Mouse (Mus musculus): ENCODE data around the gene Tespa1. TPM values are rescaled to one million over a fixed set of nuclear protein-coding genes. Genes with fewer than 3 reads are reported as not detected.

Tespa1 gene
- polyA plus RNA-seq (2021; fragmentation: Nextera tagmentation), result 0.09 TPM in 1 of 2 replicates, not detected in the other
- long read RNA-seq, experiment 1, partial matches to known transcripts, result 0 of 1 reads
- long read RNA-seq, experiment 1, other reads (novel, unspliced or antisense), result 0 of 1 reads
- long read RNA-seq, experiment 2, result 0 reads

GRCm38 (mm10) chr10:130322637-130323036, at the start of gene Tespa1:
Tespa1 (plus strand) TSS chr10:130322870.

DNA sequence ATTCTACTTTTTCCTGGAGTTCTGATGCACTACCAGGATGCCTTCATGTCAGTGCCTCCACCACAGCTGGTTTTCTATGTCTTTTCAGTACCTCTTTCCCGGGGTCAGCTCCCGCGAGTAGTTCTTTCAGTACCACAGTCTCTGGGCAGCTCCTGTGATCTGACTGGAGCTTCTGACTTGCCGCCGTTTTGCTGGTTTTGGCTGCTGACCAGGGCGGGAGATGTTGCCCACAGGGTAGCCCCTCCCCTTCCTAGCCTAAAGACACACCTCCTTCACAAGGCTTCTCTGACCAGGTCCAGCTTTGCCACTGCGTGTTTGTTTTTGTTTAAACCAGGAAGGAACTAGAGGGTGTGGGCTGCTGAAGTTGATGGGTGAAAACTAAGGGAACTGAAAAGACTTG, 42.6 kb upstream of the Tespa1 start, which contains the start of gene Neurod4:
Neurod4 (minus strand) TSS at position 175 of the 400 bp plus-strand sequence.

DNA sequence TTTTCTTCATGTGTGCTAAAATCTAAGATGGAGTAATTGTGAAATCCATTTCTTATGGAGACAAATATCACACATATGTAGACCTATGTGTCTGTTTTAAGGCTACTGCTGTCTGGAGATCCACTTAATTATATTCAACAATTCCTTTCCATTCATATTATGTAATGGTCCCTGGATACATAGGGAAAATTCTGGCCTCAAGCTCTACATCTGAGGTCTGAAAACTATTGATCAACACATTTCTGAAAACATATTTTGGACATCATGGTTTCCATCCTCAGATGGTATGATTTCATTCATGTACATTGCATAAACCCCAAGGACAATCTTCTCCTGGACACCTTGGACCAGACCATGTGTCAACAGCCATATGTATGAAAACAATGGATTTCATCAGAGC, 71.6 kb downstream of the Tespa1 start, which contains the start of gene Vmn2r84:
Vmn2r84 (minus strand) TSS at position 101 of the 400 bp plus-strand sequence.

Other genes starting within 250 kb of the Tespa1 start
- gene Olfr823, start 207.5 kb upstream of the Tespa1 start, polyA plus RNA-seq (2021; fragmentation: Nextera tagmentation), result not detected in 2 replicates
- gene Olfr824, start 192.9 kb upstream of the Tespa1 start, polyA plus RNA-seq (2021; fragmentation: Nextera tagmentation), result not detected in 2 replicates
- gene Olfr825, start 156.1 kb upstream of the Tespa1 start, polyA plus RNA-seq (2021; fragmentation: Nextera tagmentation), result not detected in 2 replicates
- gene Olfr826, start 138.7 kb upstream of the Tespa1 start, polyA plus RNA-seq (2021; fragmentation: Nextera tagmentation), result not detected in 2 replicates
- gene Olfr827, start 108.5 kb upstream of the Tespa1 start, polyA plus RNA-seq (2021; fragmentation: Nextera tagmentation), result not detected in 2 replicates
- 0.06 and 0.09 TPM in 2 replicates for gene Neurod4, start 42.6 kb upstream of the Tespa1 start, polyA plus RNA-seq (2021; fragmentation: Nextera tagmentation)
- gene Vmn2r84, start 71.5 kb downstream of the Tespa1 start, polyA plus RNA-seq (2021; fragmentation: Nextera tagmentation), result 0.01 TPM in 1 of 2 replicates, not detected in the other
- 0.05 TPM in 1 of 2 replicates, not detected in the other for gene Vmn2r85, start 106.8 kb downstream of the Tespa1 start, polyA plus RNA-seq (2021; fragmentation: Nextera tagmentation)
- gene Vmn2r86, start 133.2 kb downstream of the Tespa1 start, polyA plus RNA-seq (2021; fragmentation: Nextera tagmentation), result 0.03 TPM in 1 of 2 replicates, not detected in the other
- gene Vmn2r87, start 174.5 kb downstream of the Tespa1 start, polyA plus RNA-seq (2021; fragmentation: Nextera tagmentation), result 0.11 and 0.14 TPM in 2 replicates

All from layer of hippocampus, adult 6 months (tissue).